Mouse (Mus musculus): ENCODE results near the gene Tmc1. TPM values are rescaled to one million over a fixed set of nuclear protein-coding genes. Genes with fewer than 3 reads are reported as not detected.
A peak's percentile ranks its signal among the peaks of the same experiment; 100 is the strongest.

The Tmc1 gene
- total RNA-seq, 2 experiments from 2014 or later, result not detected

- DNase-seq (ENCODE audit: low spot score in 2 of 2), result no peak
These were observed 154.5 kb downstream of the Tmc1 start for GRCm38 (mm10) chr19:20799460-20799859.

GRCm38 (mm10) chr19:20797558-20798101, 156.4 kb downstream of the Tmc1 start:
- DNase-seq (ENCODE audit: low spot score in 2 of 2), result no peak

- no peak for DNase-seq (ENCODE audit: low spot score in 2 of 2)
These were observed 158.0 kb downstream of the Tmc1 start for GRCm38 (mm10) chr19:20796001-20796400.

GRCm38 (mm10) chr19:20794999-20795398, 159.0 kb downstream of the Tmc1 start:
- DNase-seq (ENCODE audit: low spot score in 2 of 2), result no peak

GRCm38 (mm10) chr19:20792811-20793210, 161.2 kb downstream of the Tmc1 start:
- DNase-seq (ENCODE audit: low spot score in 2 of 2), result peak in 1 of 2 experiments; percentile 21

- DNase-seq (ENCODE audit: low spot score in 2 of 2), result no peak
These were observed 166.7 kb downstream of the Tmc1 start for GRCm38 (mm10) chr19:20787289-20787688.

GRCm38 (mm10) chr19:20775681-20776080, 178.3 kb downstream of the Tmc1 start:
- DNase-seq (ENCODE audit: low spot score in 2 of 2), result no peak

- DNase-seq (ENCODE audit: low spot score in 2 of 2), result no peak
These were observed 180.1 kb downstream of the Tmc1 start for GRCm38 (mm10) chr19:20773941-20774340.

- peak; percentile 15 to 34 for DNase-seq (ENCODE audit: low spot score in 2 of 2)
These were observed 189.8 kb downstream of the Tmc1 start for GRCm38 (mm10) chr19:20764214-20764613.

- DNase-seq (ENCODE audit: low spot score in 2 of 2), result no peak
These were observed 192.2 kb downstream of the Tmc1 start for GRCm38 (mm10) chr19:20761675-20762426.

- DNase-seq (ENCODE audit: low spot score in 2 of 2), result no peak
These were observed 192.9 kb downstream of the Tmc1 start for GRCm38 (mm10) chr19:20761119-20761518.

- DNase-seq (ENCODE audit: low spot score in 2 of 2), result no peak
These were observed 209.4 kb downstream of the Tmc1 start for GRCm38 (mm10) chr19:20744630-20745029.

Other genes with a start within 250 kb of the Tmc1 start
- under 1 TPM; 0.58 to 0.96 TPM for gene Aldh1a7, start 226.6 kb downstream of the Tmc1 start, total RNA-seq (2021)

Data from layer of hippocampus, postnatal 10 days (tissue).